Mouse (Mus musculus) kidney, adult 9 months (tissue): Measurements from ENCODE around the gene Rhou.

ENCODE experiments used
- DNase-seq: peaks from one replicate; pipeline ENCODE4 v3.0.0; 2022

Gene Rhou

DNA sequence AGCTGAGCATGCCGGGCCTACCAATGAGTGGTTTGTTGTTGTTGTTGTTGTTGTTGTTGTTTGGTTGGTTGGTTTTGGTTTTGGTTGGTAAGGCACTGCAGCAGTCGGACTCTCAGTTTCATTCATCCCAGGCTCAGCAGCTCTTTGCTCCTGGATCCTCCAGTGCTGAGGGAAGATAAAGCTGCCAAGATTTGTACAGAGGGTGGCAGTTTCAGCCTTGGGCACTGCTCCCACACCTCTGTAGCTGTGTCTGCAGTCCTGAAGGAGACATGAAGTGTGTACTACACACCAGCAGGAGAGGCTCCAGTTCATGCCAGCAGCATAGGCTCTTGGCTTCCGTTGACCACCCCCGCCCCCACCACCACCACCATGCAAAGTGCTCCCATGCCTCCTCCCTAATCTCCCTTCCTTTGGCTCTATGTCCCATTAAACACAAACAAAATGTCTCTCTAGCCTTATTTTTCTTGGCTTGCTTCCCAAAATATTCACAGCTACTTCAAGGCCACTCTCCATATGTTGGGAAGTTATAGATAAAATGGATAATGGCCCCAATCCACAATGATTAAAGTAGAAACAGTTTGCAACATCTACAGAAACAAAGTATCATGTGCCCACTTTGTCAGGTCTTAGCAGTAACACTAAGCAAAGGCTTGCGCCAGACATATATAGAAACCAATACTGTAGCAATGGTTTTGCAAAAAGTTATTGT lies 2.2 kb upstream of the Rhou start:
- DNase-seq: no peak

GRCm38 (mm10) chr8:123652641-123653040 lies 1.1 kb upstream of the Rhou start:
- no peak for DNase-seq

GRCm38 (mm10) chr8:123653994-123654569 lies 353 bp downstream of the Rhou start:
- DNase-seq: no peak

DNA sequence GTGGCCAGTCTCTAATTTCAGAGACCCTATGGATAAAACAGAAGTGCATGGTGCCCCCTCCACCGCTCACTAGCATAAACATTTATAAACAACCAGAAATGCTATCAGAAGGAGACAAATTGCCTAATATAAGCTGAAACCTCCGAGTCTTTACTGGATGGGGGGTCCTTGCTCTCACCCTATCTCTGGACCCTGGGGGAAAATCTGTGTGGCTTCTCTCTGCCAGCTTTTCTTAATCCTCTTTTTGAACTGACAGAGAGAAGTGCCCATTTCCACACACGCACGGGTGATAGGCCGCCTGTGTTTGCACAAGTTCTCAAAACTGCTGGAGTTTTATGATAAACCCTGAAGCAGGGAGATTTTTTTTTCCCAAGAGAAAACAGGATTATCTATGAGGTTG lies 1.0 kb downstream of the Rhou start:
- no peak for DNase-seq

- no peak for DNase-seq
Observed at GRCm38 (mm10) chr8:123655351-123655779, 1.6 kb downstream of the Rhou start.

- no peak for DNase-seq
Observed at GRCm38 (mm10) chr8:123657826-123658225, 4.1 kb downstream of the Rhou start.

- no peak for DNase-seq
Observed at GRCm38 (mm10) chr8:123659469-123660057, 5.8 kb downstream of the Rhou start.

- DNase-seq: no peak
Observed at GRCm38 (mm10) chr8:123661515-123661914, 7.8 kb downstream of the Rhou start.

DNA sequence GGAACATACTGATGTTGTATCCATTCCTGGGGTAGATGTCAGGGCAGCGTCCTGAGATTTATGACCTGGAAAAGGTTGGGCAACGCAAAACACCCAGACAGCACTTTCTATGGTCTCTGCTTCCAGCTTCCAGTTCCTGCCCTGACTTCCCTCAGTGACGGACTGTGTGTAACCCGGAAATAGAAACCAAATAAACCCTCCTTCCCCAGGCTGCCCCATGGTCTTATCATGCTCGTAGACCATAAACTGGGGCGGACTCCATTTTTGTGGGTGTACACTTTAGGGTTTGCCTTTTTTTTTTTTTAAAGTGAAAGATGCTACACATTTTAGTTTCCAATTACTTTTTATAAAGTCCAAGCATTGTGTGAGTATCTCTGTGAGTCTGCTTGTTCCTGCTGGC lies 11.9 kb downstream of the Rhou start:
- no peak for DNase-seq

GRCm38 (mm10) chr8:123666832-123667231 lies 13.1 kb downstream of the Rhou start:
- DNase-seq: no peak

DNA sequence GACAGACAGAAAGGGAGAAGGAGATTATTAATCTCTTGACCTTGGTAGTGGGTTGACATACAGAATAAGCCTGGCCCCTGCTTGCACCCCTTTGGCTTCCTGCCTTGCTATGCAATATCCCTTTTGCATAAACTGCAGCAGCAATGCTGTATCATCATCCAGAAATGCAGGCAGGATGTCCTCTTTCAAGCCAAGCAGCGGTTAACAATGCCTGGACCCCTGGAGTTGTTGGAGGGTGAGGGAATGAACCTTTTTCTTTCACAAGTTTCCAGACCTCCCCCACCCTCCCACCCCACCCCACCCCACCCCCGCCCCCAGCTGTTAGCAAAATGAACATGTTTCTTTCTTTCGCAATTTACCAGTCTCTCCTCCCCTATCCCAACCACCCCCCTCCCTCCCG lies 15.0 kb downstream of the Rhou start:
- DNase-seq: no peak

GRCm38 (mm10) chr8:123670766-123671165 lies 17.0 kb downstream of the Rhou start:
- DNase-seq: no peak

DNA sequence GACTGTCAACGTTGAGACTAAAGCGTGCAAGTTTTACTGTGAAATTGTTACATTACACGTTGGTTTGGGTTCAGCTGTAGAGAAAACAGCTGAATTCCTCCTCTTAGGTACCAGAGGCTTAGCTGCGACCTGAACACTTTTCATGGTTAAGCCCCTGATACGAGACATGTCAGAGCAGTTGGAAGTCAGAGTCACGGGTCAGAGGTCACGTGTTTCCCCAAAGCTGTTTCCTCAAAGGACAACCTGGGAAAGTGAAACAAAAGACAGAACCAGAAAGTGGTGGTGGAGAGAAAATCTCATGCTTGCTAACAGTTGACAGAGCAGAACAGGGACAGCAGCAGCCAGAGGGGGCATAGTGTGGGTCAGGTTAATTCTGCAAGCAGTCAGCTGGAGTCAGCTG lies 17.7 kb downstream of the Rhou start:
- no peak for DNase-seq

GRCm38 (mm10) chr8:123672648-123673047 lies 18.9 kb downstream of the Rhou start:
- no peak for DNase-seq

DNA sequence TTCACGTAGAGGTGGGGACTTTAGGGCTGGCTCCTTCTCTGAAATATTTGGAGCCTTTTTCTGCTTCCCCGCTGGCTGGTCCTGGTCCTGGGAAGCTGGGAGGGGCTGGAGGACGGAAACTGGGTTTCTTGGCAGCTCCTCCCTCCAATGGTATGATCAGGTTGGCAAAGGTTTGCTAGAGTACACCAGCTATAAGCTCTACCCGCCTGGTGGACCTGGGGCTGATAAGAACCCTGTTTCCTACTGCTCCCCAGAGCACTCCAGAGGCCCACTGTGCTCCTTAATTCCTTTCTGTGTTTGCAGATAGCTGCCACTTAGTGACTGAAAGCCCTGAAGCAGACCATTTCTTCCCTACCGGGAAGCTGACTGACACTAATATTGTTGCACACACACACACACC lies 21.9 kb downstream of the Rhou start:
- DNase-seq: no peak

DNA sequence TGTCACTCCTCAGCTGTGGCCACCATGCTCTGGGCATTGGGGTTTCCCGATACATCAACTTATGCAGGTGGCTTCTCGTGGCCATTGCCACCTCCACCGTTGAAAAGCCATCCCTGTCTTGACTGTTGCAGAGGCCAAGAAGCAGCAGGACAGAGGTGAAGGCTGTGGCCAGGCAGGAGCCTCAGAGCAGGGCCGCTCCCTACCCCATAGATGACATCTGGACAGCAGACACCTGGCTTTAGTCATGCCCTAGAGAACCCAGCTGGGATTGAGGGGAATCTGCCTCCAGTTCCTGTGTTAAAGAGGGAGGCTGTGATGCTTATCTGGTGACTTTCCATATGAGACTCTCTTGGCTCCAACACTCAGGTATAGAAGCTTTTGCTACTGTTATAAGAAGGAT lies 24.7 kb downstream of the Rhou start:
- no peak for DNase-seq

DNA sequence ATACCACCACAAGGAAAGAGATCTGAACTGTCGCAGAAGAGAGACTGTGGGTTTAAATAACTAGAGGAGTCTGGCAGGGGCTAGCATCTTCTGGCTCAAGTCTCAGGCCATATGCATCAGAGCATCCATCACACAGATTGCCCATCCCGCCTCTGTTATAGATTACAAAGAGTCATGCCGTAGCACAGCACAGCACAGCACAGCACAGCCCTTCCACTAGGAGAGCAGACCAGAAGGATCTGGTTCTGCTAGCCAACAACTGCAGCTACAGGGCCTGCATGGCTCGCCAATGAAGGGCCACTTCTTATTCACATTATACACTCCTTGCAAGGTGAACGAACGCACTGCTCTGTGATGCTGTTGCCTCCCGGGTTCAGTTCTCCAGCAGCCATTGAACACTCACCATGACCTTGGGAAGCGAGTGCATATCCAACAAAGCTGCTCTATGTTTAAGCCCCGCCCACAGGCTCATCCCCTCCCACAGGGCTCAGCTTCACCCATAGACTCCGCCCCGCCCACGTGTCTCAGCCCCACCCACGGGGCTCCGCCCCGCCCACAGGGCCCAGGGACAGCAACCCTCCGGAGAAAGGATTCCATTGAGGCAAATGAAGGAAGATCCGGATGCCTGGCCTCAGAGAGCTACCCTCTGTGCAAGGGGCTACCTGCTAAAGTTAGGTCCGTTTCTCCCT lies 28.5 kb downstream of the Rhou start:
- DNase-seq: peak; percentile 24

DNA sequence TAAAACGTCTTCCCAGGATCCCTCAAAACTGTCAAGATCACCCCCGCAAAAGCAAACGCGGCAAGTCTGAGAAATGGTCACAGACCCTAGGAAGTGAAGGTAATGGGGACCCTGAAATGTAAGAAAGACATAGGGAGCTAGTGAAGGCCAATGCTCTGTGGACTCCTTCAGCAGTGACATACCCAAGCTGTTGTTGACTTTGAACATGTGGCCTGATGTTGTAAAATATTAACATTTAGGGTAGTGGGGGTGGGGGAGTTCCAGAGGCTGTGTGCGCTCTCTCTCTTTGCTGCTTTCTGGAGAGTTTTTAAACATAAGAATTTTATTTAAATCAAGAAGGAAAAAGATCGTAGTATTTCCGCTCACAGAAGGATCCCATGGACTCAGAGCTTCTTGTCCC lies 29.6 kb downstream of the Rhou start:
- peak; percentile 49 for DNase-seq

DNA sequence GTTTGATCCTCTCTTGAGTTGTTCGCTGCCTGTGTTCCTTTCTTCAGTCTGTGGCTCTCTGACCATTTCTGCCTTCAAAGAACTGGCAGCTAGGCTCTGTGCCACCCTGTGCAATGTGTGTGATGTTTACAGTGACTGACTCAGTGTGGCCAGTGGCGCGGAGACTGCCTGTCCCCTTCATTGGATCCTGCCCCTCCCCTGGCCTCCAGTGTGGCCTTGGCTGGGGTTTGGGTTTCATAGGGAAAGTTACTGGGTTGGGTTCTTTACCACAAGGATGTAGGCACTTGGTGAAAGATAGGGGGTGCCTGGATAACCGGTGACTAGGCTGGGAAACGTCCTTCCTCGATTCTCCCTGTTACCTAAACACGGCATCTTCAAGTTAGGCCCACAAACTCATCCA lies 31.1 kb downstream of the Rhou start:
- DNase-seq: no peak

DNA sequence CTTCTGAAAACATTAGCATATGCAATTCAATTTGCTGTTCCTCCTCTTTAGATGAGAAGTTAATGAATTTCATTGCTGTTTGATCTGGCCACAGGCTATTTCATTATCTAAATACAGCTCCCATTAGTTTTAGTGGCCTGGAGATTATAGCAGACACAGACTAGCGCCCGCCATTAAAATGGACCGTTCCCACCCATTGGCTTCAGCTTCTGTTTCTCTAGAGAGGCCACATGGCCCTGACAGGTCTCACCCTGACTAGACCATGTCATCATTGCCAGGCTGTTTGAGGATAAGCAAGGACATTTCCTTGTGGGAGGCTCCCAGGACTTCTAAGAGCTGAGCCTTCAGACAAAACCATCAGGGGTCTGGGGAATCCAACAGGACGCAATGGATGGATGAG lies 31.7 kb downstream of the Rhou start:
- no peak for DNase-seq

DNA sequence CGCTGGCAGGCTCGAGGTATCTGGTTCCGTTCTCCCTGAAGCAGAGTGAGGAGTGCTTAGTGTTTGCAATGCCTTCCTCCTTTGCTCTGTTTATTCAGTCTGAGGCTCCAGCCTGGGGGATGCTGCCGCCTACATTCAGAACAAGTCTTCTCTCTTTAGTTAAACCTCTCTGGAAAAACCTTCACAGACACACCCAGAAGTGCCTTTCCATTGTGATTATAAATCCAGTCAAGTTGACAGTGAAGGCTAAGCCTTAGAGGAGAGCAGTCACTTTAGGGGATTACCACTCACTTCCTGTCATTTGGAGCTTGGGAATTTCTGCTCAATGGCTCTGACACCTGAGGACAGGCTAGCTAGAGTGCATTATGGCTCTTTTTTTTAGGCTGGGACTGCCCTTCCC lies 34.1 kb downstream of the Rhou start:
- no peak for DNase-seq

GRCm38 (mm10) chr8:123692165-123692962 lies 38.6 kb downstream of the Rhou start:
- DNase-seq: no peak

- no peak for DNase-seq
Observed at GRCm38 (mm10) chr8:123696167-123696566, 42.4 kb downstream of the Rhou start.
